Mouse (Mus musculus): ENCODE data around the gene Med8.

The Med8 gene

GRCm38 (mm10) chr4:118445781-118446414, 36.8 kb downstream of the Med8 start:
- in situ Hi-C loops (cut with MboI; ENCODE audit: low pct_unique_long_range_greater_than_20kb in 1 of 2, low sequenced_read_pairs in 2 of 2, unreplicated experiment in 1 of 2), result loop anchor here in 1 of 2 experiments (5.0 kb wide), 1 partner anchor 41 kb away; no protein-coding TSS in a partner anchor

- in situ Hi-C loops (cut with MboI; ENCODE audit: low pct_unique_long_range_greater_than_20kb in 1 of 2, low sequenced_read_pairs in 2 of 2, unreplicated experiment in 1 of 2), result loop anchor here in 1 of 2 experiments (5.0 kb wide), 1 partner anchor 41 kb away; no protein-coding TSS in a partner anchor
Measured at GRCm38 (mm10) chr4:118446415-118447153, 37.4 kb downstream of the Med8 start.

- in situ Hi-C loops (cut with MboI; ENCODE audit: low pct_unique_long_range_greater_than_20kb in 1 of 2, low sequenced_read_pairs in 2 of 2, unreplicated experiment in 1 of 2), result no loop called here
Measured at GRCm38 (mm10) chr4:118457345-118457975, 48.3 kb downstream of the Med8 start, which contains the start of gene Mpl. Gene Mpl, minus strand, starts transcription at chr4:118457513.

- in situ Hi-C loops (cut with MboI; ENCODE audit: low pct_unique_long_range_greater_than_20kb in 1 of 2, low sequenced_read_pairs in 2 of 2, unreplicated experiment in 1 of 2), result no loop called here
Measured at GRCm38 (mm10) chr4:118464956-118465355, 55.8 kb downstream of the Med8 start.
